Mouse (Mus musculus): ENCODE measurements around the gene Flt3l. TPM values are rescaled to one million over a fixed set of nuclear protein-coding genes. Genes with fewer than 3 reads are reported as not detected.

Gene Flt3l
- polyA plus RNA-seq, 1 experiment, result 47.6 TPM

DNA sequence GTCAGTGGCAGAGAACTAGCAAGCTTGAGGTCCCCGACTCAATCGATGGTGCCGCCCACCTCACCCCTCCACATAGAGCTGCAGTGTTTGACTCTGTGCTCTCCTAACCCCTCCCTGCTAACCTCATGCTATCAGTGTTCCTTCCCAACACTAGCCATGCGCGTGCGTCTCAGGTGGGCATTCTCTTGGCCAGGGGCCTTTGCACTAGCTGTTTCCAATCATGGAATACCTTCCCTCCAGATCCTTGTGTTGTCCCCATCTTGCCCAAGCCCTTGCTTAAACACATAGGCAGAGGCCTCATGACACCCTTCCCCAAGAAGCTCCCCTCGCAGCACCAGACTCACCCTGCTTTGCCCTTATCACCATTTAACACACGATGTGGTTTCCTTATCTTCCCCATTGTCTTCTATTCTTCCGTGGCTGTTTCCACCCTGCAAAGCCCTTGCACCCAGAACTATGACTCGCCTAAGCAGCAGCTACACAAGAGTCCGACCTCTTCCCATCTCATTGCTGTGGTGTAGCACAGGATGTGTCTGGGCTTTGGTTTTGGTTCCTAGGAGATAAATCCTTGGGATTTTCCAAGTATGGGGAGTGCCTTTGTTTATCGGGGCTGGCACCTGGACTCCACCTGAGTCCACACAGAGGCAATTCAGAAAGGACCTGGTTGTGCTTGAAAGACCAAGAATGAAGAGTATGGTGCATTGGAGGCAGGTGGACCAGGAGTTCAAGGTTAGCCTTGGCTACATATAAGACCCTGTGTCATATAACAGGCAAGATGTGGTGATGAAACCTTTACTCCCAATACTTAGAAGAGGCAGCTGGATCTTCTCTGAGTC, 1.2 kb upstream of the Flt3l start:
- TF ChIP-seq GATA1 (IDR thresholded peaks at IDR 0.05; ENCODE audit: low read length), result peak; percentile 97

GRCm38 (mm10) chr7:45135370-45135769, 862 bp downstream of the Flt3l start:
- peak; percentile 81 for TF ChIP-seq GATA1 (IDR thresholded peaks at IDR 0.05; ENCODE audit: low read length)

DNA sequence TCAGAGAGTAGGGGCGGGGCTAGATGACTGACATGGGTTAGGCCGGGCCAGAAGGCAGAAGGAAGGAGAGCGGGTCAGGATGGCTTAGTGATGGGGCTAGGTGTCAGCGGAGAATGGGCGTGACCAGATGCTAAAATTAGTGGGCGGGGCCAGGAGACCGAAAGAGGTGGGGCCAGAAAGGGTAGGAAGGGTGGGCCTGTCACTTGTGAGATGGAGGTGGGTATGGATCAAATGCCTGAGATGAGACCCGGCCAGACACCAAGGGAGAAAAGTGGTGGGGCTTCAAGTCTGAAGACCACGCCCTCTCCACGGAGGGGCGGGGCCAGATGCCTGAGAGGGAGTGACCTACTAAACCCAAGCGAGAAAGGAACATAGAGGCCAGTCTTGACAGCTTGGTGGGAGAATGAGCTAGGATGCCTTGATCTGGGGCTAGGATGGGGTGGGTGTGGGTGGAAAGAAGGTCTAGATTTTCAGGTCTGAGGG, 1.6 kb downstream of the Flt3l start:
- no peak for TF ChIP-seq GATA1 (IDR thresholded peaks at IDR 0.05; ENCODE audit: low read length)

DNA sequence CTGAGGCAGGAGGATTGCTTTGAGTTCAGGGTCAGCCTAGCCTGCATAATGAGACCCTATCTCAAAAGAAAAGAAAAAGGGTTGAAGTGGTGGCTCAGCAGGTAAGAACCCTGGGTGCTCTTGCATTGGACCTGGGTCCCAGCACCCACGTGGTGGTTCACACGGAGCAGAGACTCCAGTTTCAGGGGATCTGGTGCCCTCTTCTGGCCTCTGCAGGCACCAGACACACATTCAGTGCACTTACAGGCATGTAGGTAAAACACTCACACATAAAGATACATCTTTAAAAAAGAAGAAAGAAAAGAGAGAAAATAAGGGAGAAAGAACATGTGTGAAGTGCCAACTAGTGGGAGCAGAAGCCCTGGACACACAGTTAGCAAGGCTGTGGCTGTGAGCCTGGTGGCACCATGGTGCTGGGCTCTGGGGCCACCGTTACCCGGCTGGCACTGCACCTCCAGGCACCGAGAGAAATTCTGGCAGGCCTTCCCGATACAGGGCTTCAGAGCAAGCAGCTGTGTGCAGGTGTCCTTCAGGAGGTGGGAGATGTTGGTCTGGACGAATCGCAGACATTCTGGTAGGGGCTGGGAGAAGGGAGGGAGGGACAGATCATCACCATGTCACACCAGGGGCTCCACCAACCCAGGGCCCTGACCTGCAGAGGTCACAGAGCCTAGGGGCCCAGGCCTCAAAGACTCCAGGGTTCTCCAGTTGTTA, 2.6 kb downstream of the Flt3l start:
- no peak for TF ChIP-seq GATA1 (IDR thresholded peaks at IDR 0.05; ENCODE audit: low read length)

DNA sequence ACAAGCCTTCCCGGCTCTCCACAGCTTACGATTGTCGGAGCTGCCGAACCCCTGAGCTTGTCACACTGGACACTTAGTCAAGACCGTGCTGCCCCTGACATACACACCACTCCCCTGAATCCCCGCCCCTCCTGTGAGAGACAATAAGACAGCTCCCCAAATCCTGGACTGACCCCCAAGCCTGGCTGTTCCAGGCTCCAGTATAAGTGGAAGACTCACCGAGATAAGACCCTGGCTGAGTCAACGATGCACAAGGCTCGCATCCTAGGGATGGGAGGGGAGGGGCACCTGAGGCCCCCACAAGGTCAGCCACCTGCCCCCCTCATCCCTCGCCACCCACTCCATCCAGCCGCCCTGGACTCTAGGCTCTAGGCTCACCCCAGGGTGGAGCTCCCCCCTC, 4.4 kb downstream of the Flt3l start:
- no peak for TF ChIP-seq GATA1 (IDR thresholded peaks at IDR 0.05; ENCODE audit: low read length)

GRCm38 (mm10) chr7:45129776-45130512, 6.3 kb downstream of the Flt3l start:
- TF ChIP-seq GATA1 (IDR thresholded peaks at IDR 0.05; ENCODE audit: low read length), result no peak

DNA sequence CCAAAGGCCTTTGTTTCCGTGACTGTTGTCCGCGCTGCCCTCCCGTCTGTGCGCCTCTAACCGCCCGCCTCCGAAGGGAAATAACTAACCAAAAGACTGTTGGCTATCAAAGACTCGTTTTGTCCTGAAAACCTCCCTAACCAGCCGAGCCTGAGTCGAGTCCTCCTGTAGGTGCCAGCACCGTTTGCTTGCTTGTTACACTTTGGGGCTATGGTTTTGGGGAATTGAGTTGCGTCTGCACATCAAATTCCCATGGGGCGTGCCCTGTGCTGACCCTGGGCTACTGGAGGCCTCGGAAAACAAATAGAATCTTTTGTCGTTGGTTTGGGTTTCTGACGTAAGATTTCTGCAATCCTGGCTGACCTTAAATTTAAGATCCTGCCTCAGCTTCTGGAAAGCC, 6.9 kb downstream of the Flt3l start:
- no peak for TF ChIP-seq GATA1 (IDR thresholded peaks at IDR 0.05; ENCODE audit: low read length)

DNA sequence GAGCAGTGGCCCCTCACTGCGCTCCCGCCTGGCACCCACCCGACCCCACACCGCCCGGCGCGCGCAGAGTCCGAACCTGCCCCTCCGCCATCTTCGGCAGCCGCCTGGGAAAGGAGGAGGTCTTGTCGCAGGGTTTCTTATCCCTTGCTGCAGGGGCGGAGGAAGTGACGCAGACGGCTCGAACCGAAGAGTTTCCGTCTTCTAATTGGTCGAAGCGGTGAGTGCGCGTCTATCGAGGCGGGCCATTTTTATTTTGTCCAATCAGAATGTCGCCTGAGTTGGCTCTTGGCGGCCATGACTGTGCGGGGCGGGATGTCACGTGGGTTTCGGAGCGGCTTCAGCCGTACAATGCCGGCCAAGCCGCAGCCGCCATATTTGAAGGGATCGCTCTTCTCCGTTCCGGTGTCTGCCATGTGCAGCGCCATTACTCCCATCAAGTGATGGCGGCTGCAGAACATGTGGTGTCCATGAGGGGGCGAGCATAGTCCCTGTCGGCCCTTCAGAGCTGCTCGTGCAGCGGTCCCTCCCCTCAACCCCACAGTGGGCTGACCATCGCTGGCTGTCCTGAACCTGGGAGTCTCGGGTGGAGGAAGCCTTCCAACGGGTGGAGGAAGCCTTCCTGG, 7.5 kb downstream of the Flt3l start, which contains the start of gene Rpl13a:
Rpl13a (minus strand) TSS at position 138 of the 623 bp plus-strand sequence.
- TF ChIP-seq GATA1 (IDR thresholded peaks at IDR 0.05; ENCODE audit: low read length), result no peak

DNA sequence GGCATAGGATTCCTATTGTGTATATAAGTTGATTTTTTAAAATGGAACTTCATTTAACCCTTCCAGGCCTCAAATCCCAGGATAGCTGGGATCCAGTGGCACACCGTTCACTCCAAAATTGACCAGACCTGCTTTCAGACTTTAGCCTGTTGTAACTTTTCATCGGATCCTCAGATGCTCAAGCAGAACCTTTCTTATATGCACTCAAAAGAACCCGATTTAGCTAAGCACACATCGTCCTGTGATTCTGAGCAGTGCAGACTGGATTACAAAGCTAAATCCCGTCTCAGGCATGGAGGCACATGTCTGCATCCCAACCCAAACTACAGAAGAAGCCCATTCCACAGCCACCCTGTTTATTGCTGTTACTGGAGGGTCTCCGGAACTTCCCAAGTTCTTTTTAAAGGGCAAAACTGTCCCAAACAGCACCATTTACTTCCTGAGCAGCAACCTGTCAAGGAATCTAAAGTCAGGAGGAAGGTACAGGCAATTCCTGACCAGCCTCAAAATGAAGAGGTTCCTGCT, 8.5 kb downstream of the Flt3l start:
- TF ChIP-seq GATA1 (IDR thresholded peaks at IDR 0.05; ENCODE audit: low read length), result no peak

- no peak for TF ChIP-seq GATA1 (IDR thresholded peaks at IDR 0.05; ENCODE audit: low read length)
Observed at GRCm38 (mm10) chr7:45126844-45127699, 9.2 kb downstream of the Flt3l start.

- TF ChIP-seq GATA1 (IDR thresholded peaks at IDR 0.05; ENCODE audit: low read length), result no peak
Observed at GRCm38 (mm10) chr7:45126147-45126843, 9.9 kb downstream of the Flt3l start.

GRCm38 (mm10) chr7:45125144-45125600, 11.1 kb downstream of the Flt3l start:
- no peak for TF ChIP-seq GATA1 (IDR thresholded peaks at IDR 0.05; ENCODE audit: low read length)

Data from G1E-ER4 (cell line).